Mouse (Mus musculus): ENCODE measurements around the gene Sult1c2. TPM values are rescaled to one million over a fixed set of nuclear protein-coding genes. Genes with fewer than 3 reads are reported as not detected.

The Sult1c2 gene
- not detected for total RNA-seq (2023)

GRCm38 (mm10) chr17:53846206-53846605 is at the start of gene Sult1c2:
TSS of gene Sult1c2 (minus strand) at chr17:53846339.

Other genes starting within 250 kb of the Sult1c2 start
- gene Sgo1, start 157.0 kb downstream of the Sult1c2 start, total RNA-seq (2023): 0.40 TPM
- not detected for gene Sult1c1, start 144.3 kb upstream of the Sult1c2 start, total RNA-seq (2023)

Measured in CD8-positive naive resting alpha-beta T cell, adult 57 days (primary cell).